Mouse (Mus musculus) heart, embryonic 11.5 days (tissue): ENCODE data around the gene Gm26661. TPM values are rescaled to one million over a fixed set of nuclear protein-coding genes. Genes with fewer than 3 reads are reported as not detected.

Experiments used
- polyA plus RNA-seq: library from polyadenylated mRNA; unstranded; fragments of >200 nt; fragmentation: Nextera tagmentation; extraction: Ambion mirVana; gene quantifications from 2 replicates; pipeline ENCODE4 v1.2.1, GENCODE M21; 2014

Gene Gm26661
- polyA plus RNA-seq, 1 experiment from 2014 or later = not detected

Other genes with a start within 250 kb of the Gm26661 start
- gene Gm3558, start 223.0 kb upstream of the Gm26661 start, polyA plus RNA-seq = 1.2 TPM in 1 of 2 replicates, not detected in the other
- not detected in 2 replicates for gene Gm10338, start 196.0 kb upstream of the Gm26661 start, polyA plus RNA-seq
- not detected in 2 replicates for gene Gm10128, start 147.6 kb upstream of the Gm26661 start, polyA plus RNA-seq
- gene Flnb, start 26.4 kb downstream of the Gm26661 start, polyA plus RNA-seq = 13.1 and 13.6 TPM in 2 replicates
- gene Gm45521, start 165.7 kb downstream of the Gm26661 start, polyA plus RNA-seq = 0.33 TPM in 1 of 2 replicates, not detected in the other
- 0.06 TPM in 1 of 2 replicates, not detected in the other for gene Dnase1l3, start 203.0 kb downstream of the Gm26661 start, polyA plus RNA-seq
- gene Abhd6, start 211.3 kb downstream of the Gm26661 start, polyA plus RNA-seq = 9.4 and 10.2 TPM in 2 replicates